ENCODE assay signal across 28 mouse cellular contexts in the genomic region with DNA sequence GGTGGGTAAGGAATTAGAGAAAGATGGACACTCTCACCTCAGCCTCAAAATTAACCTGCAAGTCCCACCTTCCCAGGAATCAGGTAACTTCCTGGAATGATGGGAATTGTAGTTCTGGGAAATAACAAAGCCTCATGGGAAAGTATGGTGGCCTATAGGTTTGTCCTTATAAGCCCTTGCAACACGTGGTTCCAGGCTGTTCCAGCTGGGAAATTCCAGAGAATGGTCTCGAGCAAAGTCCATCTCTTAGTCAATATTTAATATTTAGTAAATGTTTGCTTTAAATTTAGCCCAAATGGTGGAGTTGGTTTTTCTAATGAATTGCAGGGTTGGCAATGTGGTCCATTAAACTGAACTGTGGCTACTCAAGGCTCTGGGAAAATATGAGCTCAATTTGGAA.
A peak's percentile ranks its signal among the peaks of the same experiment; 100 is the strongest.
DNase-seq lines count a peak whose midpoint lies in the region; ATAC-seq and TF ChIP-seq lines count a peak whose summit lies in the region.
"Had no signal": no experiment of that assay in that cellular context is flagged by ENCODE, and none has a peak within 500 bp of the region (broad histone marks: within the 10 kb centered on the region; RNA-seq: fewer than 3 reads in every experiment).

No protein-coding gene starts in this region.

- H3K9ac ChIP-seq in kidney, embryonic 16.5 days (replicated peaks; ENCODE audit: low read length), result no peak overlapping the region
- H3K9ac ChIP-seq: embryonic facial prominence, embryonic 13.5 days; forebrain, embryonic 12.5 days; heart, embryonic 13.5 days; liver, embryonic 13.5 days; neural tube, embryonic 13.5 days had no signal

- ATAC-seq in kidney, embryonic 16.5 days (ENCODE audit: low FRiP score, low TSS enrichment), result no peak
- ATAC-seq: activated CD4-positive, CD25-positive, alpha-beta regulatory T cell, adult 4 months; midbrain, embryonic 16.5 days had no signal

- no peaks in the 10 kb centered on the region for H3K36me3 ChIP-seq in kidney, embryonic 16.5 days (ENCODE audit: insufficient read depth, low read length)
- no peaks in the 10 kb centered on the region for H3K36me3 ChIP-seq in testis, adult 2 months (ENCODE audit: control insufficient read depth, insufficient read depth, low read length)
- H3K36me3 ChIP-seq: embryonic facial prominence, embryonic 13.5 days; forebrain, embryonic 12.5 days; heart, embryonic 13.5 days; limb, embryonic 10.5 days; liver, embryonic 13.5 days; midbrain, embryonic 10.5 days; neural tube, embryonic 13.5 days had no signal

- TF ChIP-seq CTCF in testis, adult 2 months (IDR thresholded peaks at IDR 0.05; ENCODE audit: control insufficient read depth, insufficient read depth, insufficient replicate concordance, low read depth, low read length), result no peak

- no peak overlapping the region for H3K4me2 ChIP-seq in kidney, embryonic 16.5 days (replicated peaks; ENCODE audit: low read depth, low read length)
- H3K4me2 ChIP-seq: embryonic facial prominence, embryonic 13.5 days; forebrain, embryonic 12.5 days; heart, embryonic 13.5 days; liver, embryonic 13.5 days; neural tube, embryonic 13.5 days had no signal

- H3K27me3 ChIP-seq in kidney, embryonic 16.5 days (ENCODE audit: insufficient read depth, low read length), result peaks cover under 1% of the 10 kb centered on the region; the same call in 1 of the 2 replicates
- H3K27me3 ChIP-seq in testis, adult 2 months (ENCODE audit: control insufficient read depth, insufficient read depth, low read length), result no peaks in the 10 kb centered on the region

- H3K4me1 ChIP-seq in kidney, embryonic 16.5 days (ENCODE audit: insufficient read depth, low read length), result no peaks in the 10 kb centered on the region
- H3K4me1 ChIP-seq in testis, adult 2 months (ENCODE audit: control insufficient read depth, insufficient read depth, low read length), result no peaks in the 10 kb centered on the region
- H3K4me1 ChIP-seq: heart, embryonic 13.5 days; neural tube, embryonic 13.5 days had no signal

- TF ChIP-seq POLR2A in testis, adult 2 months (IDR thresholded peaks at IDR 0.05; ENCODE audit: control insufficient read depth, low read depth, low read length), result no peak

- no peaks in the 10 kb centered on the region for H3K9me3 ChIP-seq in kidney, embryonic 16.5 days (ENCODE audit: low read length)
- H3K9me3 ChIP-seq: embryonic facial prominence, embryonic 13.5 days; forebrain, embryonic 12.5 days; heart, embryonic 13.5 days; limb, embryonic 10.5 days; liver, embryonic 13.5 days; midbrain, embryonic 10.5 days; neural tube, embryonic 13.5 days had no signal

- no peak overlapping the region for H3K27ac ChIP-seq in kidney, embryonic 16.5 days (ENCODE audit: low read length)
- no peak overlapping the region for H3K27ac ChIP-seq in testis, adult 2 months (ENCODE audit: control insufficient read depth, insufficient read depth, low read depth, low read length)
- H3K27ac ChIP-seq: embryonic facial prominence, embryonic 13.5 days; forebrain, embryonic 12.5 days; heart, adult 2 months; heart, embryonic 13.5 days; limb, embryonic 10.5 days; liver, embryonic 13.5 days; macrophage; midbrain, embryonic 10.5 days; neural tube, embryonic 13.5 days had no signal

- no peak overlapping the region for H3K4me3 ChIP-seq in kidney, embryonic 16.5 days (ENCODE audit: low read length)
- H3K4me3 ChIP-seq in testis, adult 2 months (ENCODE audit: control insufficient read depth, low read depth, low read length), result peak overlapping the region; percentile 39; the same call in 1 of the 2 replicates
- H3K4me3 ChIP-seq: embryonic facial prominence, embryonic 13.5 days; erythroblast, embryonic 14.5 days; forebrain, embryonic 12.5 days; heart, adult 2 months; heart, embryonic 13.5 days; limb, embryonic 10.5 days; liver, embryonic 13.5 days; midbrain, embryonic 10.5 days; myocyte; neural tube, embryonic 13.5 days had no signal

- DNase-seq in kidney, adult 11 months, result peak; percentile 74
- no peak for DNase-seq in testis, postnatal 10 days (ENCODE audit: low spot score)
- DNase-seq in large intestine, adult 2 months (ENCODE audit: low read depth, low spot score), result peak; percentile 8
- peak; percentile 24 for DNase-seq in yolk sac, embryonic 10.5 days (ENCODE audit: low spot score)
- no peak for DNase-seq in frontal cortex, postnatal 14 days (ENCODE audit: low spot score in 2 of 2)
- DNase-seq in gastrocnemius, adult 8-10 months (ENCODE audit: low spot score in 2 of 2), result no peak
- DNase-seq: adrenal gland, adult 8-10 months; cerebellum, adult 18-20 months; cerebellum, postnatal 25 days; gastrocnemius, postnatal 25 days; heart, adult 2 months; heart, postnatal 14 days; liver, embryonic 13.5 days; right cerebral cortex, postnatal 4 days; thymus, postnatal 25 days had no signal

- 67% methylated on average over 2 of the region's 2 CpGs for WGBS in kidney, embryonic 16.5 days
- 11% methylated on average over 2 of the region's 2 CpGs for WGBS in large intestine, adult 2 months

Comparison
In these comparisons a context has a peak if more than half of its experiments do, and no peak if none do; other contexts are left out.
1. DNase-seq: peak in kidney, adult 11 months (single experiment), large intestine, adult 2 months (single experiment) and yolk sac, embryonic 10.5 days (single experiment); none in testis, postnatal 10 days (single experiment), frontal cortex, postnatal 14 days (0 of 2) and gastrocnemius, adult 8-10 months (0 of 2).